Mouse (Mus musculus): ENCODE data around the gene 9430097D07Rik. TPM values are rescaled to one million over a fixed set of nuclear protein-coding genes. Genes with fewer than 3 reads are reported as not detected.

The 9430097D07Rik gene
- polyA plus RNA-seq, 1 experiment from 2014 or later, result 0.08 TPM

GRCm38 (mm10) chr2:32578146-32579046 lies 2.9 kb upstream of the 9430097D07Rik start:
- Histone ChIP-seq H3K36me3 (no peaks in the 10 kb centered on the region), H3K4me2 (no peak overlapping the region), H3K4me1 (replicated peaks) (peaks cover 15% of the 10 kb centered on the region), H3K9me3 (replicated peaks) (no peaks in the 10 kb centered on the region), H3K27ac (no peak overlapping the region), H3K27me3 (peaks cover 52% of the 10 kb centered on the region), H3K4me3 (no peak overlapping the region), H3K9ac (no peak overlapping the region)
- 33% methylated on average over 25 of the region's 30 CpGs for WGBS
- ATAC-seq (replicated peaks; ENCODE audit: insufficient number of reproducible peaks, insufficient read depth, low FRiP score, low read depth), result no peak

DNA sequence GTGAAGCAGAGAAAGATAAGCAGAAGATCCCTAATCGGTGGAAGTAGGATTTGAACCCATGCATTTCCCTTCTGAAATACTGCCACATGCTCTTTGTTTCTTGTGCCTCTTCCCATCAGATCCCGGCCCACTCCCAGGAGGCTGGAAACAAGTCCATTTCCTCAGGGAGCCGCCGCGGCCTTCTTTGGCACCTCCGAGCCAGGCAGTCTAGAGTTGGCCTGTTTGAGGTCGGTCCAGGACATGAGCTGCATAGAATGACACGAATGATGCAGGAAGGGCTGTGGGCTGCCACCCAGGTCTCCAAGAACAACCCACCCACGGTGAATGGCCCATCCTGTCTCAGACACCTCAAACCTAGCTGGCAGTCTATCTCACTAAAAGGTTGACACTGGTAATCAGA lies 1.0 kb upstream of the 9430097D07Rik start:
- no peak overlapping the region for H3K4me2 ChIP-seq
- no peaks in the 10 kb centered on the region for H3K9me3 ChIP-seq (replicated peaks)
- H3K27me3 ChIP-seq, result peaks cover 48% of the 10 kb centered on the region
- WGBS, result 84% methylated on average over 9 of the region's 9 CpGs
- no peak overlapping the region for H3K4me3 ChIP-seq
- no peak overlapping the region for H3K27ac ChIP-seq
- H3K9ac ChIP-seq, result no peak overlapping the region
- peaks cover 16% of the 10 kb centered on the region for H3K4me1 ChIP-seq (replicated peaks)
- ATAC-seq (replicated peaks; ENCODE audit: insufficient number of reproducible peaks, insufficient read depth, low FRiP score, low read depth), result no peak
- 0 out of 2 replicates have a peak, but pooled peaks cover 9% of the 10 kb centered on the region for H3K36me3 ChIP-seq

DNA sequence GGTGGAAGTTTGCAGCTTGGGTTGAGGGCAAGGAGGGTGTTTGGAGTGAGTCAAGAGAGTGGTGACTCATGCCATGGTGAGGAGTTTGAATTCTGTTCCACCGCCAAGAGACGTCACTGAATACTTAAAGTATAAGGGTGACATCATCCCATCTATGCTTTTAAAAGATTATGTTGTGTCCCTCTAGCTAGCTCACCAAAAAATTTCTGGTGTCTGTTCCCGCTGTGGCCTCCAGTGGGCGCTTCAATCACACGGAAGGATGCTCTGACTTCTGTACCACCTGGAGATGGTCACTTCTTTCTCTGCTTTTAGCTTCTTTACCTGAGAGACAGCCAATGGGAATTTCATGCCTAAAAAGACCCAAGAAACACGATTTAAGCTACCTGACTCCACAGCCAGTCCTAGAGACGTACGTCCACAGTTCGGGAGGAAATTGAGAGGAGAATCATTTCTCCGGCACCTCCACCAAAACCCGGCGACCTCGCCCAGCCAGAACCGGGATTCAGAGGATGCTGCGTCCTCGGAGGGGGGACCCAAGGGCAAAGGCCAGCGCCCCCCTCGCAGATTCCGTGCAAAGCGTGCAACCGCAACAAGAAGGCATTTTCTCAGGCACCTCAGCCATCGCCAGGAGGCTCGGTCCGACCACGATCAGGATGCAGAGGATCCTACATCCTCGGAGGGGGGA lies 441 bp downstream of the 9430097D07Rik start:
- H3K9me3 ChIP-seq (replicated peaks), result no peaks in the 10 kb centered on the region
- H3K27me3 ChIP-seq, result peaks cover 45% of the 10 kb centered on the region
- 2% methylated on average over 26 of the region's 26 CpGs for WGBS
- peaks cover 25% of the 10 kb centered on the region for H3K4me1 ChIP-seq (replicated peaks)
- peak overlapping the region; percentile 39 for H3K4me3 ChIP-seq
- H3K27ac ChIP-seq, result no peak overlapping the region
- 0 out of 2 replicates have a peak, but pooled peaks cover 9% of the 10 kb centered on the region for H3K36me3 ChIP-seq
- H3K9ac ChIP-seq, result peak overlapping the region; percentile 34; the same call in 1 of the 2 replicates
- H3K4me2 ChIP-seq, result peak overlapping the region; percentile 69
- no peak for ATAC-seq (replicated peaks; ENCODE audit: insufficient number of reproducible peaks, insufficient read depth, low FRiP score, low read depth)

DNA sequence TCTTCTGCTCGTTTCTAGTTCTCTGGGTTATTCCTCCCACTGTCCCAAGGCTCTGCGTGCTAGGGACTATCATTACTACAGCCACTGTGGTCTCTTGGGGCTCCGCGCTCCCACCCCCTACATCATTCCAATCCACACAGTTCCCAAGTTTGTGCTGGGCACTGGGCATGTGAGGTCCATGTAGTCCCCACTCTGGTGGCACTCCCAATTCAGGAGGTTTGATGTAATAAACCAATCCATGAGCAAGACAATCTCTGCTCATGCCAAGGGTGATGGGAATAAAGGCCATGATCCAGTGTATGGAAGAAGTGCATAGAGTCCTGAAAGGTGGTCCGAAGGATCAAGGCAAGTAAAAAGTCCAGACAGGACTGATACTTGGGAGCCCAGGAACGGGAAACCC lies 987 bp downstream of the 9430097D07Rik start, which contains the start of gene Pip5kl1:
Gene Pip5kl1 (plus strand): TSS at position 301 of the 400 bp plus-strand sequence.
- Histone ChIP-seq H3K4me2 (peak within 1 kb of the TSS; percentile 69), H3K36me3 (0 out of 2 replicates have a peak, but pooled peaks cover 9% of the 10 kb centered on the region), H3K4me1 (replicated peaks) (peaks cover 25% of the 10 kb centered on the region), H3K4me3 (peak within 1 kb of the TSS; percentile 39), H3K9me3 (replicated peaks) (no peaks in the 10 kb centered on the region), H3K27ac (no peak within 1 kb of the TSS), H3K9ac (peak within 1 kb of the TSS; percentile 34; the same call in 1 of the 2 replicates), H3K27me3 (peaks cover 39% of the 10 kb centered on the region)
- ATAC-seq (replicated peaks; ENCODE audit: insufficient number of reproducible peaks, insufficient read depth, low FRiP score, low read depth), result no peak
- WGBS, result 71% methylated on average over 6 of the region's 6 CpGs

DNA sequence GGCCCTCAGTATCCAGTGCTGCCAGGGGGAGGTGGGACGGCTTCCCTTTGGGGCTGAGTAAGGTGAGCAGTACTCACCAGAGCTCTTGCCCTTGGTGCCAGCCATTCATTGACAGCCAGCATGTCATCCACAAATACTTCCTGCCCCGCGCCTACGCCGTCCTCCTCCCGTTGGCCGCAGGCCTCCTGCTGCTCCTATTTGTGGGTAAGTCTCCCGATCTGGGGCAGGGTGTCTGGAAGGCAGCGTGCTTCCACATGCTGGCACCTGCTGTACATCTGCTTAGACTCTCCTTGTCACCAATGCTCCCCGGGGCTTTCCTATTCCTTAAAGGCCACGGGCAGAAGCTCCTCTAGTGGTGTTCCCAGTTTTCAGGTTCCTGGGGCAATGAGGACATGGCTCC lies 3.3 kb downstream of the 9430097D07Rik start:
- 85% methylated on average over 11 of the region's 11 CpGs for WGBS
- peaks cover 20% of the 10 kb centered on the region for H3K27me3 ChIP-seq
- no peaks in the 10 kb centered on the region for H3K9me3 ChIP-seq (replicated peaks)
- H3K4me2 ChIP-seq, result no peak overlapping the region; the same call in 1 of the 2 replicates
- H3K27ac ChIP-seq, result no peak overlapping the region
- no peak overlapping the region for H3K4me3 ChIP-seq
- ATAC-seq (replicated peaks; ENCODE audit: insufficient number of reproducible peaks, insufficient read depth, low FRiP score, low read depth), result no peak
- H3K4me1 ChIP-seq (replicated peaks), result peaks cover 35% of the 10 kb centered on the region
- peaks cover 17% of the 10 kb centered on the region; the same call in 1 of the 2 replicates for H3K36me3 ChIP-seq
- H3K9ac ChIP-seq, result no peak overlapping the region

- Histone ChIP-seq H3K36me3 (peaks cover 17% of the 10 kb centered on the region; the same call in 1 of the 2 replicates), H3K4me3 (peak within 1 kb of the TSS; percentile 74), H3K27me3 (peaks cover 8% of the 10 kb centered on the region; the same call in 1 of the 2 replicates), H3K4me1 (replicated peaks) (peaks cover 39% of the 10 kb centered on the region), H3K4me2 (peak within 1 kb of the TSS; percentile 78), H3K9ac (peak within 1 kb of the TSS; percentile 69), H3K9me3 (replicated peaks) (no peaks in the 10 kb centered on the region), H3K27ac (peak within 1 kb of the TSS; percentile 50)
- ATAC-seq (replicated peaks; ENCODE audit: insufficient number of reproducible peaks, insufficient read depth, low FRiP score, low read depth), result peak; percentile 68
- under 1% methylated on average over 36 of the region's 36 CpGs for WGBS
Observed at GRCm38 (mm10) chr2:32570698-32571494, 4.6 kb downstream of the 9430097D07Rik start, which contains the start of gene Dpm2. Gene Dpm2 (plus strand): TSS chr2:32570858.

DNA sequence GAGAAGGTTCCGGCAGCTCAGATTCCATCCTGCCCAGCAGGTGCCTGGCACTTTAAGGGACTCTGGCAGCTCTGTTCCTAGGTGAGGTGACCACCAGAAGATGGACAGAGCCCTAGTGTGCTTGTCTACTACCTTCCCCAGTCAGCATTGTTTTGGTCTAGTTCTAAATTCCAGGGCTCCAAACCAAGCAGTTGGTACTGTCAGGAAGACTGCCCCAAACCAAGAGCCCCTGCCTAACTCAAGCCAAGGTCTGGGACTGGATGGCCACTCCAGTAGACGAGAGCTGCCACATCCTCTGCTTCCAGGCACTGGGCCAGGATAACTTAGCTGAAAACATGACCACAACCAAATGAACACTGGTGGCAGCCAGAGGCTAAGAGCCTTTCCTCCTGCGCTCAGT lies 6.5 kb downstream of the 9430097D07Rik start:
- H3K4me2 ChIP-seq, result no peak overlapping the region
- H3K4me1 ChIP-seq (replicated peaks), result peaks cover 31% of the 10 kb centered on the region
- H3K36me3 ChIP-seq, result peaks cover 27% of the 10 kb centered on the region; the same call in 1 of the 2 replicates
- no peaks in the 10 kb centered on the region for H3K9me3 ChIP-seq (replicated peaks)
- H3K27me3 ChIP-seq, result no peaks in the 10 kb centered on the region
- WGBS, result 72% methylated on average over 3 of the region's 3 CpGs
- no peak for ATAC-seq (replicated peaks; ENCODE audit: insufficient number of reproducible peaks, insufficient read depth, low FRiP score, low read depth)
- peak overlapping the region; percentile 15; the same call in 1 of the 2 replicates for H3K27ac ChIP-seq
- H3K4me3 ChIP-seq, result no peak overlapping the region
- no peak overlapping the region for H3K9ac ChIP-seq

DNA sequence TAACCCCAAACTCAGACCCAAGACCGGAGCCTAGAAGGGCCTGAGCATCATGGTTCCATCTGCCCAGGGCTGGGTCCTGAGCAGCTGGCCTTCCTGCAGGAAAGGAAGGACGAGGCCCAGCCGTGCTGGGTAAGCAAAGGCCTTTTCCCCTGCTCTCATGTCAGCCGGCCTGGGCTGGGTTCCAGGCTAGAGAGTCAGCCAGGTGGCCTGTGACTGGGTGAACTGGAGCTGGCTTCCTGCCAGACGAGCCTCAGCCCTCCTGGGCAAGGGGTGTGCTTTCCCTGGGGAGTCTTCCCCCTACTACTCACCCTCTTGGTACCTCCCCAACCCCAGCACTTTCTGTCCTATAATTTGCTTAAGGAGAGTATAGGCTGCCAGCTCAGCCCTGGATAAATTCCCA lies 7.3 kb downstream of the 9430097D07Rik start:
- H3K4me3 ChIP-seq, result no peak overlapping the region
- peak overlapping the region; percentile 18; the same call in 1 of the 2 replicates for H3K9ac ChIP-seq
- H3K27me3 ChIP-seq, result no peaks in the 10 kb centered on the region
- H3K27ac ChIP-seq, result no peak overlapping the region
- no peaks in the 10 kb centered on the region for H3K9me3 ChIP-seq (replicated peaks)
- H3K4me1 ChIP-seq (replicated peaks), result peaks cover 31% of the 10 kb centered on the region
- 66% methylated on average over 5 of the region's 5 CpGs for WGBS
- no peak for ATAC-seq (replicated peaks; ENCODE audit: insufficient number of reproducible peaks, insufficient read depth, low FRiP score, low read depth)
- H3K36me3 ChIP-seq, result peaks cover 31% of the 10 kb centered on the region; the same call in 1 of the 2 replicates
- H3K4me2 ChIP-seq, result no peak overlapping the region

DNA sequence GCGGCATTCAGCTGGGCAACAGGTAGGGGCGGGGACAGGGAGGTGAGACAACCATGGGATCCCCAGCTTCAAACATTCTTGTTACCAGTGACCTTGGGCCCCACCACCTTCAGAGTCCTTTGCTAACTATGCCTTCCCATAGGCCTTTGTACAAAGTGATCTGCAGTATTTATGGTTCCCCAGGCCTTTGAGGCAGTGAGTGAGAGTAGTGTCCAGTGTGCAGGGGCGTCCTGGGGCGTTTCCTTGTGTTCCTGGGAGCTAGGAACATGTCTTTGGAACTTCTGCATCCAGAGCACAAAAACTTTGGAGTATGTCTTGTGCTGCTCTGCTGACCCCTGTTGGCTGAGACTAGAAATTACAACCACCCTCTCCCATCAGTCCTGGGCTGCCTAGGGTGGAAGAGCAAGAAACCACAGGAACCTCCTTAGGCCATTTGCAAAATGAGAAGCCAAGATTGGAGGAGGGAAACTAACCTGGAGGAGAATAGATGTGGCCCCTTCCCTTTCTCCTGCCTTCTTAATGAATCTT lies 8.9 kb downstream of the 9430097D07Rik start:
- WGBS, result 30% methylated on average over 4 of the region's 4 CpGs

DNA sequence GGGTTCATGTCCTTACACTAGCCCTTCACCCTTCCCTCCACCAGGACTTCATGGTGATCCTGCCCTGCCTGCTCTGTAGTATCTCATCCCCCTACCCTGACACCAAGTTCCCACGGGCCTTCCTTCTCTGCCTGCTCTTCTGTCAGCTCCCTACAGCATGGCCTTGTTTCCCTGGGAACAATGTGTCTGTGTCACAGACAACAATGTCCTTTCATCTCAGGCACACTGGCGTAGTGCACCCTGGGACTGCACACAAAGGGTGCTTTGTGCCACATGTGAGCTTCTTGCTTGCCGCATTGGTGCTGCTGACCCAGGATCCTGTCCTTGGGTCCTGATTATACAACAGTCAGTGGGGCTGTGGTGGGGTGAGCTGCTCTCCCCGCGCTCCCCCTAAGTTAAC lies 15.9 kb downstream of the 9430097D07Rik start:
- no peak; the same call in 1 of the 2 replicates for ATAC-seq (replicated peaks; ENCODE audit: insufficient number of reproducible peaks, insufficient read depth, low FRiP score, low read depth)
- Histone ChIP-seq H3K4me2 (no peak overlapping the region), H3K4me1 (replicated peaks) (peaks cover 11% of the 10 kb centered on the region), H3K9ac (no peak overlapping the region), H3K9me3 (replicated peaks) (no peaks in the 10 kb centered on the region), H3K4me3 (no peak overlapping the region), H3K27ac (no peak overlapping the region), H3K27me3 (no peaks in the 10 kb centered on the region), H3K36me3 (peaks cover 18% of the 10 kb centered on the region; the same call in 1 of the 2 replicates)
- WGBS, result 51% methylated on average over 5 of the region's 5 CpGs

More for the DNA sequence above, 8.9 kb downstream of the 9430097D07Rik start:
- Histone ChIP-seq H3K9ac (no peak overlapping the region), H3K4me1 (replicated peaks) (peaks cover 24% of the 10 kb centered on the region), H3K36me3 (peaks cover 29% of the 10 kb centered on the region; the same call in 1 of the 2 replicates), H3K27ac (no peak overlapping the region), H3K9me3 (replicated peaks) (no peaks in the 10 kb centered on the region), H3K4me3 (no peak overlapping the region), H3K27me3 (no peaks in the 10 kb centered on the region), H3K4me2 (no peak overlapping the region)
- ATAC-seq (replicated peaks; ENCODE audit: insufficient number of reproducible peaks, insufficient read depth, low FRiP score, low read depth), result no peak
